Mouse (Mus musculus) embryonic facial prominence, embryonic 13.5 days (tissue): ENCODE results near the gene Majin. TPM values are rescaled to one million over a fixed set of nuclear protein-coding genes. Genes with fewer than 3 reads are reported as not detected.

ENCODE experiments used
- ATAC-seq: fragments of 200-750 bp; cut with Nextera tagmentation; 2 replicates; pipeline ENCODE4 v1.8.0; 2017; ENCODE audit warnings: low read depth; ENCODE audit not compliant: insufficient number of reproducible peaks, insufficient read depth, low FRiP score, low TSS enrichment
- H3K27ac ChIP-seq: fragments of 300-500 bp; sonication (generic); 2 replicates; pipeline ENCODE4 v1.5.1; 2015; ENCODE audit warnings: moderate library complexity, mild to moderate bottlenecking, inconsistent platforms
- H3K27me3 ChIP-seq: fragments of 300-500 bp; sonication (generic); 2 replicates; pipeline ENCODE4 v1.6.1; 2015; ENCODE audit warnings: mild to moderate bottlenecking, inconsistent platforms
- H3K36me3 ChIP-seq: fragments of 300-500 bp; sonication (generic); 2 replicates; pipeline ENCODE4 v1.6.1; 2015; ENCODE audit warnings: mild to moderate bottlenecking, inconsistent platforms
- H3K4me1 ChIP-seq: fragments of 300-500 bp; sonication (generic); 2 replicates; pipeline ENCODE4 v1.6.1; 2015; ENCODE audit warnings: inconsistent platforms
- H3K4me2 ChIP-seq: fragments of 300-500 bp; sonication (generic); 2 replicates; pipeline ENCODE4 v1.6.1; 2015; ENCODE audit warnings: moderate library complexity, mild to moderate bottlenecking, inconsistent platforms
- H3K4me3 ChIP-seq: fragments of 300-500 bp; sonication (generic); 2 replicates; pipeline ENCODE4 v1.5.1; 2015; ENCODE audit warnings: mild to moderate bottlenecking, inconsistent platforms
- H3K9ac ChIP-seq: fragments of 300-500 bp; sonication (generic); 2 replicates; pipeline ENCODE4 v1.6.1; 2015; ENCODE audit warnings: mild to moderate bottlenecking, inconsistent platforms
- H3K9me3 ChIP-seq: fragments of 300-500 bp; sonication (generic); 2 replicates; pipeline ENCODE4 v1.6.1; 2016; ENCODE audit warnings: inconsistent platforms
- WGBS: fragments of 180-500 bp; shearing (Covaris S2); methylation state at CpG from one replicate; pipeline ENCODE4 v1.1.7; 2015; ENCODE audit warnings: mixed read lengths; 5-methylcytosine and 5-hydroxymethylcytosine counted together
- polyA plus RNA-seq: library from polyadenylated mRNA; unstranded; fragments of >200 nt; fragmentation: Nextera tagmentation; extraction: Ambion mirVana; gene quantifications from 2 replicates; pipeline ENCODE4 v1.2.1, GENCODE M21; 2015

The Majin gene
- polyA plus RNA-seq = not detected in 2 replicates

- Histone ChIP-seq H3K9me3 (no peaks in the 10 kb centered on the region), H3K27me3 (no peaks in the 10 kb centered on the region), H3K4me1 (no peaks in the 10 kb centered on the region), H3K4me2 (no peak within 1 kb of the TSS), H3K36me3 (no peaks in the 10 kb centered on the region), H3K9ac (no peak within 1 kb of the TSS), H3K4me3 (no peak within 1 kb of the TSS), H3K27ac (no peak within 1 kb of the TSS)
- WGBS = 87% methylated on average over 23 of the region's 23 CpGs
- ATAC-seq = no peak
These were observed at the start of gene Majin for GRCm38 (mm10) chr19:6184131-6184530. Gene Majin (plus strand): TSS chr19:6184388.

- no peak overlapping the region for H3K4me3 ChIP-seq
- H3K4me2 ChIP-seq = no peak overlapping the region
- H3K36me3 ChIP-seq = peaks cover 38% of the 10 kb centered on the region
- no peaks in the 10 kb centered on the region for H3K27me3 ChIP-seq
- WGBS = 85% methylated on average over 3 of the region's 3 CpGs
- no peak overlapping the region for H3K27ac ChIP-seq
- H3K9me3 ChIP-seq = no peaks in the 10 kb centered on the region
- H3K9ac ChIP-seq = 0 out of 2 replicates have a peak overlapping the region, but pooled peaks have one; percentile 32
- ATAC-seq = no peak
- peaks cover 10% of the 10 kb centered on the region for H3K4me1 ChIP-seq
These were observed 47.8 kb upstream of the Majin start for GRCm38 (mm10) chr19:6136397-6136796.

GRCm38 (mm10) chr19:6139701-6140100, 44.5 kb upstream of the Majin start:
- no peak overlapping the region for H3K27ac ChIP-seq
- peaks cover 10% of the 10 kb centered on the region for H3K4me1 ChIP-seq
- peak overlapping the region; percentile 78 for H3K4me2 ChIP-seq
- peak overlapping the region; percentile 67 for H3K4me3 ChIP-seq
- H3K27me3 ChIP-seq = no peaks in the 10 kb centered on the region
- no peaks in the 10 kb centered on the region for H3K9me3 ChIP-seq
- peak overlapping the region; percentile 86 for H3K9ac ChIP-seq
- peaks cover 31% of the 10 kb centered on the region for H3K36me3 ChIP-seq
- 93% methylated on average over 6 of the region's 6 CpGs for WGBS
- no peak for ATAC-seq

GRCm38 (mm10) chr19:6140374-6140677, 43.9 kb upstream of the Majin start:
- ATAC-seq = no peak
- peaks cover 25% of the 10 kb centered on the region for H3K36me3 ChIP-seq
- peak overlapping the region; percentile 97 for H3K27ac ChIP-seq
- peak overlapping the region; percentile 86 for H3K9ac ChIP-seq
- H3K27me3 ChIP-seq = no peaks in the 10 kb centered on the region
- H3K9me3 ChIP-seq = no peaks in the 10 kb centered on the region
- peak overlapping the region; percentile 67 for H3K4me3 ChIP-seq
- peak overlapping the region; percentile 78 for H3K4me2 ChIP-seq
- H3K4me1 ChIP-seq = peaks cover 10% of the 10 kb centered on the region
- 8% methylated on average over 16 of the region's 16 CpGs for WGBS

GRCm38 (mm10) chr19:6140678-6141393, 43.4 kb upstream of the Majin start, which contains the start of gene Batf2:
Gene Batf2 (plus strand): TSS chr19:6140983.
- peak within 1 kb of the TSS; percentile 97 for H3K27ac ChIP-seq
- ATAC-seq = peak; percentile 90
- H3K27me3 ChIP-seq = no peaks in the 10 kb centered on the region
- H3K4me2 ChIP-seq = peak within 1 kb of the TSS; percentile 78
- H3K36me3 ChIP-seq = peaks cover 20% of the 10 kb centered on the region
- under 1% methylated on average over 67 of the region's 68 CpGs for WGBS
- no peaks in the 10 kb centered on the region for H3K9me3 ChIP-seq
- H3K9ac ChIP-seq = peak within 1 kb of the TSS; percentile 86
- H3K4me3 ChIP-seq = peak within 1 kb of the TSS; percentile 67
- H3K4me1 ChIP-seq = peaks cover 10% of the 10 kb centered on the region

DNA sequence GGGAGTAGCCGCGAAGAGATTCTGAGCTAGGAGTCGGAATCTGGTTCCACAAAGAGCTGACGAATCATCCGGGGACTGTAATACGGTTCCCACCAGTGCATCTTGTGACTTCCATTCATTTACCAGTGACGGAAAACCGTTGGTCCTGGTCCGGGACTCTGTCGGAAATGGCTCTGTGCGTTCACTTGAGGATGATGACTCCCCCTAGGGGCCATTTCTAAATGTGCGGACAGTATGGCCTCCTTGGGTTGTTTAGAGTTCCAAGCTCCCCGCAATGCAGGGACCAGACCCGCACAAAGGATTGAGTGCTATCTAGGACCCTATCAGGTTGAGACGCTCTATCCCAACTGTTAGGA, 42.8 kb upstream of the Majin start, which contains the start of gene Arl2:
Gene Arl2, minus strand, starts transcription at position 155 of the 356 bp plus-strand sequence.
- peak within 1 kb of the TSS; percentile 67 for H3K4me3 ChIP-seq
- under 1% methylated on average over 15 of the region's 15 CpGs for WGBS

DNA sequence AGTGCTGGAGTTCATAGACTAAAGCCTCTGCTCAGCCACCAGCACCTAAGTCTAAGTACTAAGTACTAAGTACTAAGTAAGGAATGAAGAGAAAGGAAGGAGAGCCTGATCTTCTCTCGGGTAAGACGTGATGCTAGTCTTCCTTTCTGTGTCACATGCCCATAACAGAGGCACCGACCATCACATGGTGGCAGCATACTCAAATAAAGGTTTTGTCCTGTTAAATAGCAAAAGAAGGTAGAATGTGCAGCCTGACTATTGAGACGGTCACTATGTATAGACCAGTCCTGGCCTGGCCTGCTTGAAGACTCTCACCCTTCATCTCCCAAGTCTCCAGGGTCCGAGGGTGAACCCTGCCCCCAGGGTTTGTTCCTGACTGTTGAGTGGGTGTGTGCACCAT, 39.3 kb upstream of the Majin start:
- no peaks in the 10 kb centered on the region for H3K9me3 ChIP-seq
- H3K9ac ChIP-seq = no peak overlapping the region
- no peak overlapping the region for H3K27ac ChIP-seq
- H3K27me3 ChIP-seq = no peaks in the 10 kb centered on the region
- H3K4me3 ChIP-seq = no peak overlapping the region
- ATAC-seq = no peak
- H3K36me3 ChIP-seq = no peaks in the 10 kb centered on the region
- WGBS = 80% methylated on average over 5 of the region's 5 CpGs
- no peak overlapping the region for H3K4me2 ChIP-seq
- peaks cover 5% of the 10 kb centered on the region for H3K4me1 ChIP-seq

More for the DNA sequence above, 42.8 kb upstream of the Majin start, which contains the start of gene Arl2:
- Histone ChIP-seq H3K4me1 (peaks cover 10% of the 10 kb centered on the region), H3K27me3 (no peaks in the 10 kb centered on the region), H3K4me2 (peak within 1 kb of the TSS; percentile 78), H3K36me3 (peaks cover 14% of the 10 kb centered on the region), H3K27ac (peak within 1 kb of the TSS; percentile 97), H3K9me3 (no peaks in the 10 kb centered on the region), H3K9ac (peak within 1 kb of the TSS; percentile 86)
- peak; percentile 64 for ATAC-seq

GRCm38 (mm10) chr19:6155174-6155573, 29.0 kb upstream of the Majin start:
- Histone ChIP-seq H3K4me2 (no peak overlapping the region), H3K27ac (no peak overlapping the region), H3K36me3 (no peaks in the 10 kb centered on the region), H3K27me3 (no peaks in the 10 kb centered on the region), H3K9ac (no peak overlapping the region), H3K4me1 (no peaks in the 10 kb centered on the region), H3K9me3 (no peaks in the 10 kb centered on the region), H3K4me3 (no peak overlapping the region)
- WGBS = 89% methylated on average over 9 of the region's 9 CpGs
- ATAC-seq = no peak

DNA sequence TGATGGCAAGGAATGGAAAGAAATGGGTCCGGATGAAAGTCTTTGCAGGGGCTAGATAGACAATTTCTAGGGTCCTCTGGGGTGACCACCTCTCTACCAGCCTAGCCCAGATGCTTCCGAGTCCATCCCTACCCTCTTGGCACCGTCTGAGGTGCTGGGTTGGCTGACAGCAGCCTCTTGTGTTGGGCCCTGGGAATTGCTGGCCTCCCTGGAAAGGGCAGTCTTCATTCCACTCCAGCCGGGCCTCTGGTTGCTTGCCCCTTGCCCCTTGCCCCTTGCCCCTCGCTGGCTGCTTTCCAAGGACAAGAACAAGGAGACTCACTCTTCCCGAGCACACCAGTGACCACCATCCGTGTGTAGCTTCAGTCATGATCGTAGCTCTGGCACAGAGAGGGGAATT, 27.8 kb upstream of the Majin start:
- H3K9ac ChIP-seq = no peak overlapping the region
- no peak overlapping the region for H3K27ac ChIP-seq
- H3K27me3 ChIP-seq = no peaks in the 10 kb centered on the region
- WGBS = 53% methylated on average over 8 of the region's 8 CpGs
- no peaks in the 10 kb centered on the region for H3K4me1 ChIP-seq
- H3K9me3 ChIP-seq = no peaks in the 10 kb centered on the region
- no peak overlapping the region for H3K4me2 ChIP-seq
- ATAC-seq = no peak
- H3K36me3 ChIP-seq = no peaks in the 10 kb centered on the region
- H3K4me3 ChIP-seq = no peak overlapping the region

- Histone ChIP-seq H3K4me1 (no peaks in the 10 kb centered on the region), H3K9me3 (no peaks in the 10 kb centered on the region), H3K9ac (no peak overlapping the region), H3K27ac (no peak overlapping the region), H3K27me3 (no peaks in the 10 kb centered on the region), H3K4me2 (no peak overlapping the region), H3K36me3 (no peaks in the 10 kb centered on the region), H3K4me3 (no peak overlapping the region)
- WGBS = 74% methylated on average over 6 of the region's 6 CpGs
- no peak for ATAC-seq
These were observed 27.0 kb upstream of the Majin start for GRCm38 (mm10) chr19:6157220-6157619.

- H3K36me3 ChIP-seq = no peaks in the 10 kb centered on the region
- 70% methylated on average over 10 of the region's 10 CpGs for WGBS
- ATAC-seq = no peak
- H3K4me1 ChIP-seq = no peaks in the 10 kb centered on the region
- H3K4me3 ChIP-seq = no peak overlapping the region
- no peak overlapping the region for H3K27ac ChIP-seq
- H3K27me3 ChIP-seq = no peaks in the 10 kb centered on the region
- H3K9me3 ChIP-seq = no peaks in the 10 kb centered on the region
- H3K4me2 ChIP-seq = no peak overlapping the region
- no peak overlapping the region for H3K9ac ChIP-seq
These were observed 20.2 kb upstream of the Majin start for GRCm38 (mm10) chr19:6163872-6164547.

GRCm38 (mm10) chr19:6166750-6167149, 17.4 kb upstream of the Majin start:
- no peak for ATAC-seq
- 69% methylated on average over 4 of the region's 4 CpGs for WGBS
- no peak overlapping the region for H3K4me3 ChIP-seq

More at GRCm38 (mm10) chr19:6166750-6167149, 17.4 kb upstream of the Majin start:
- Histone ChIP-seq H3K4me2 (no peak overlapping the region), H3K4me1 (no peaks in the 10 kb centered on the region), H3K27me3 (no peaks in the 10 kb centered on the region), H3K9me3 (no peaks in the 10 kb centered on the region), H3K9ac (no peak overlapping the region), H3K27ac (no peak overlapping the region), H3K36me3 (no peaks in the 10 kb centered on the region)
